Mouse (Mus musculus) embryonic facial prominence, embryonic 14.5 days (tissue): ENCODE results near the gene Timm17a. TPM values are rescaled to one million over a fixed set of nuclear protein-coding genes. Genes with fewer than 3 reads are reported as not detected.

Source experiments
- ATAC-seq: fragments of 200-750 bp; cut with Nextera tagmentation; 2 replicates; pipeline ENCODE4 v1.8.0; 2017; ENCODE audit warnings: low read depth, moderate number of reproducible peaks, moderate TSS enrichment
- DNase-seq: peaks from one replicate; pipeline ENCODE4 v3.0.0-alpha.2; 2015; ENCODE audit warnings: low spot score
- H3K27ac ChIP-seq: fragments of 300-500 bp; sonication (generic); replicated peaks from 2 replicates; pipeline ENCODE4 v1.5.1; 2014; ENCODE audit warnings: low read depth, mild to moderate bottlenecking, low read length, moderate library complexity
- H3K27me3 ChIP-seq: fragments of 300-500 bp; sonication (generic); replicated peaks from 2 replicates; pipeline ENCODE4 v1.6.1; 2014; ENCODE audit warnings: low read length; ENCODE audit not compliant: control insufficient read depth, insufficient read depth
- H3K36me3 ChIP-seq: fragments of 300-500 bp; sonication (generic); 2 replicates; pipeline ENCODE4 v1.6.1; 2014; ENCODE audit warnings: low read length, mixed read lengths; ENCODE audit not compliant: control insufficient read depth, insufficient read depth
- H3K4me1 ChIP-seq: fragments of 300-500 bp; sonication (generic); 2 replicates; pipeline ENCODE4 v1.6.1; 2014; ENCODE audit warnings: antibody characterized with exemption, low read length; ENCODE audit not compliant: control insufficient read depth, insufficient read depth
- H3K4me2 ChIP-seq: fragments of 300-500 bp; sonication (generic); 2 replicates; pipeline ENCODE4 v1.6.1; 2014; ENCODE audit warnings: low read depth, mild to moderate bottlenecking, low read length, moderate library complexity, mixed read lengths
- H3K4me3 ChIP-seq: fragments of 300-500 bp; sonication (generic); 2 replicates; pipeline ENCODE4 v1.5.1; 2014; ENCODE audit warnings: low read depth, mild to moderate bottlenecking, low read length
- H3K9ac ChIP-seq: fragments of 300-500 bp; sonication (generic); 2 replicates; pipeline ENCODE4 v1.6.1; 2014; ENCODE audit warnings: low read depth, mild to moderate bottlenecking, low read length, moderate library complexity, mixed read lengths
- H3K9me3 ChIP-seq: fragments of 300-500 bp; sonication (generic); 2 replicates; pipeline ENCODE4 v1.6.1; 2016; ENCODE audit warnings: low read length; ENCODE audit not compliant: control insufficient read depth
- WGBS: fragments of 180-500 bp; shearing (Covaris S2); extraction: QIAGEN DNeasy Blood & Tissue Kit; methylation state at CpG from one replicate; pipeline ENCODE4 v1.1.7; 2014; 5-methylcytosine and 5-hydroxymethylcytosine counted together
- polyA plus RNA-seq: library from polyadenylated mRNA; unstranded; fragments of >200 nt; fragmentation: Nextera tagmentation; extraction: Ambion mirVana; gene quantifications from 2 replicates; pipeline ENCODE4 v1.2.1, GENCODE M21; 2014

Gene Timm17a
- 215 and 224 TPM in 2 replicates for polyA plus RNA-seq

DNA sequence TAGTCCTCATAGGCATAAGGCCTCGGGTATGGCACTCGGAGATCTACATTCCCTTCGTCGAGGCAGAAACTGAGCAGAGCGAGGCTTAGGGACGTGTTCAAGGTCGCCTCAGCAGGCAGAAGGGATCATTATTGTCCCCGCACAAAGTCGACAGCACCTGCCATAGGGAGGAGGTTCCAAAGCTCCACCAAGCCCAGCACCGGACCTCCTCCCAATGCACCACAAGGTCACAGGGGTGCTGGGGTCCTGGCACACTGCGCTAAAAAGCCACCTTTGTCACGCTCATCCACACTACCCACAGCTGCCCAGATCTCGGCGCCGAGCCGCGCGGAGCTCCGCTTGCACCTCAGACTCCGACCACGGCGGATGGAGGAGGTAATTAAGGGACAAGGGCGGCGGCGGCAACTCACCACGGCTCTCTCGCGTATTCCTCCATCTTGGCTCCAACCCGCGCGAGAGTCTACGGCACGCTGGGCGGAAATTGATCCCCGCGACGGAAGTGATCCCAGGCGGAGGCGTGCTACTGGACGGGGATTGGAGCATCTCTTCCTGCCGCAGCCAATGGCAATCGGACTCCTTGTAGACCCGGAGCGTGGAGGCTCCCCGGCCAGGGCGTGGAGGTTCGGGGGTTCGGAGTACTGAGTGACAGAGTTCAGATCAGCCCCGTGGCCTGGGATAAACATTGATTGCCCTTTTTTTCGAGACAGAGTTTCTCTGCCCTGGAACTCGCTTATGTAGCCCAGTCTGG, at the start of gene Timm17a:
Timm17a (minus strand) TSS at position 495 of the 748 bp plus-strand sequence.
- under 1% methylated on average over 51 of the region's 51 CpGs for WGBS
- peaks cover 16% of the 10 kb centered on the region for H3K36me3 ChIP-seq
- peak within 1 kb of the TSS; percentile 99 for H3K9ac ChIP-seq
- no peaks in the 10 kb centered on the region for H3K27me3 ChIP-seq
- peak within 1 kb of the TSS; percentile 84 for H3K27ac ChIP-seq
- peak within 1 kb of the TSS; percentile 100 for H3K4me3 ChIP-seq
- ATAC-seq (peak; percentile 100), DNase-seq (peak; percentile 98)
- peak within 1 kb of the TSS; percentile 89 for H3K4me2 ChIP-seq
- peaks cover 16% of the 10 kb centered on the region for H3K4me1 ChIP-seq
- H3K9me3 ChIP-seq, result no peaks in the 10 kb centered on the region

DNA sequence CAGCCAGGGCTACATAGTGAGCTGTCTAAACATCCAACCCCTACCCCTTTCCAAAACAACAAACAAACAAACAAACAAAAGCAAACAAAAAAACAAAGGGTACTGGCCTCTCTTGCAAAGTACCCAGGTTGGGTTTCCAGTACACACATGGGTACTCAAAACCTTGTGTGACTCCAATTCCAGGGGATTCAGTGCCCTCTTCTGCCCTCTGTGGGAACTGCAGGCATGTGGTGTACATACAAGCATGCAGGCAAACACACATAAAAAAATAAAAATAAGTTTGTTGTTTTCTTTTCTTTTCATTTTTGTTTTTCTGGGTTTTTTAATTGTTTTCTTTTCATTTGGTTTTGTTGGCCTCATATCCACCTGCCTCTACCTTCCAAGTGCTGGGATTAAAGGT, 48.5 kb upstream of the Timm17a start:
- Histone ChIP-seq H3K9ac (no peak overlapping the region), H3K27ac (no peak overlapping the region), H3K4me2 (no peak overlapping the region), H3K9me3 (0 out of 2 replicates have a peak, but pooled peaks cover 6% of the 10 kb centered on the region), H3K27me3 (no peaks in the 10 kb centered on the region), H3K36me3 (no peaks in the 10 kb centered on the region), H3K4me1 (no peaks in the 10 kb centered on the region), H3K4me3 (no peak overlapping the region)
- ATAC-seq (no peak), DNase-seq (no peak)

DNA sequence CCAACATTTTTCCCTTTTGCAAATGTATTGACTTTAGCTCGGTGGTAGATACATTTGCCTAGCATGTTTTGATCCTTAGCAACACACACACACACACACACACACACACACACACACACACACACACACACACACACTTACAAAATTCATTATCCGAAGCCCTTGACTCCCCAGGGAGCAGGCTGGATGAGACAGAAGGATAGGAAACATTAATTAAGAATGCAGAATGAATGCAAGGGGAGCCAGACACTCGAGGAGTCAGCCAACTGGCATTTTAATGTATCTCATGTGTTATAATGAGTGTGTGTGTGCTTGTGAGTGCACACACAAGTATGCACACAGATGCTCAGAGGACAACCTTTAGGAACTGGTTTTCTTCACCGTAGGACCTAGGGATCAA, 47.9 kb upstream of the Timm17a start:
- H3K36me3 ChIP-seq, result no peaks in the 10 kb centered on the region
- H3K4me1 ChIP-seq, result no peaks in the 10 kb centered on the region
- ATAC-seq (no peak), DNase-seq (no peak)
- H3K4me3 ChIP-seq, result no peak overlapping the region
- H3K27me3 ChIP-seq, result no peaks in the 10 kb centered on the region
- 0 out of 2 replicates have a peak, but pooled peaks cover 6% of the 10 kb centered on the region for H3K9me3 ChIP-seq
- no peak overlapping the region for H3K9ac ChIP-seq
- no peak overlapping the region for H3K27ac ChIP-seq
- H3K4me2 ChIP-seq, result no peak overlapping the region
- 78% methylated on average over 4 of the region's 4 CpGs for WGBS

DNA sequence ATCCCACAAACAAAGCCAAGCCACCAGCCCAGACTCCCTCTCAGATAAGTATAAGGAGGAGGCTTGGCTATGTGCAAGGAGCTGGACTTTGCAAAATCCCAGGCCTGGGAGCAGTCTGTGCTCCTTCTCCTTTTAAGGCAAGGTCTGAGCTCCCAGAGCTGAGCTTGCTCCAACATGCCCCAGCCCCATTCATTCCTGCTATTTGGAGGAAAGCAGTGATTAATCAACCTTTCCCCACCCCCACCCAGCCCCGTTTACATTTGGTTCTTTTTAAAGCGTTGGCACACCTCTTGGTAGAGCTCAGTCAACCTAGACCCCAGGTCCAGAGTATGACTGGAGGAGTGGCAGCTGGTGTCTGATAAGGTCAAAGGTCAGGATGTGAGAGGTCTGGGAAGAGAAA, 45.5 kb upstream of the Timm17a start:
- ATAC-seq (no peak), DNase-seq (no peak)
- no peak overlapping the region for H3K9ac ChIP-seq
- H3K4me3 ChIP-seq, result no peak overlapping the region
- no peak overlapping the region for H3K4me2 ChIP-seq
- 31% methylated on average over 2 of the region's 2 CpGs for WGBS
- H3K27ac ChIP-seq, result no peak overlapping the region
- no peaks in the 10 kb centered on the region for H3K36me3 ChIP-seq
- H3K4me1 ChIP-seq, result no peaks in the 10 kb centered on the region
- H3K27me3 ChIP-seq, result no peaks in the 10 kb centered on the region
- 0 out of 2 replicates have a peak, but pooled peaks cover 6% of the 10 kb centered on the region for H3K9me3 ChIP-seq

DNA sequence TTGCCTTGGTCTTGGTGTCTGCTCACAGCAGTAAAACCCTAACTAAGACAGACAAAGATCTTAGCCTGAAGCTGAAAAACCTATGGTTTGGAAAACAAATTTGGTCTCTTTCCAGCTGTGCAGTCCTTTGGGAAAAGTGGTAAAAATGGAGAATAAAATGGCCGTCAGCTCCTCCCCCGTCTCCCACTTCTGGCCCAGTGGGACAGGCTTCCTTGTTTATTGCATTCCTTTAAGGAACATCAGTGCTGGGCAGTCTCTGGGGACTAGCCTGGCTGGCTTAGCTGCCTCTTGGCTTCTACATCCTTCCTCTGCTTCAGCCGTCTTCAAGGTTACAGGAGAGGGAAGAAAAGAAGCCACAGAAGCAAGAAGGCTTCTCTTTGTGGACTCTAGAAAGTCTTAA, 38.4 kb upstream of the Timm17a start:
- Histone ChIP-seq H3K4me2 (no peak overlapping the region), H3K9me3 (no peaks in the 10 kb centered on the region), H3K36me3 (no peaks in the 10 kb centered on the region), H3K27me3 (no peaks in the 10 kb centered on the region), H3K27ac (no peak overlapping the region), H3K9ac (no peak overlapping the region), H3K4me3 (no peak overlapping the region), H3K4me1 (peaks cover 8% of the 10 kb centered on the region; the same call in 1 of the 2 replicates)
- DNase-seq, result no peak
- no peak for ATAC-seq
- 78% methylated on average over 3 of the region's 3 CpGs for WGBS

DNA sequence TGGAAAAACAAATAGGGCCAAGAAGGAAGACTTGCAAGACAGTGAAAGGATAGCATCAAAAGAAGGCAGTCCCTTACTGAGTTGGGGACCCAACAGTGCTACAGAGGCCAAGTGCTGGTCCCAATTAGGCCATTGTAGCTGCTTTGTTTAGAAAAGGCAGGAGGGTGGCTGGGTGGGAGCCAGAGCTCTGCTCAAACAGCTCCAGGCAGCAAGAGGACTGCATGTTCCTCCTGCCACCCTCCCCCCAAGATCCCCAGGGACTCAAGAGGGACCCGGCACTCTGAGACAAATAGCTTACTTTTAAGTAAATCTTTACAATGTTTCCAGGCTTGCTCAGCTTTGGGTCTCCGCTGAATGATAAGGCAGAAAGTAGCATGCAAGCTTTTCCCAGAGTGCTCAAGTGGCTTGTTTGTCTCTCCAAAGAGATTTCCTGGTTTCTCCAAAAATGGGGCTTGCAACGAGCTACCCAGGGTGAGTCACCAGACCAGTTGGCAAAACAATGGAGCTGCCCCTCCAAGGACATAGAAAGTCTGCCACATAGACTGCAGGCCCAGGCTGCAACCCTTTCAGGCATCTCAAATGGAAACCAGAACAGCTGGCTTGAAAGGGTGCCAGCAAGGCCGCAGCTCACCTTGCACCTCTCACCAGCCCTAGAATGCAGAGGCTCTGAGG, 34.1 kb upstream of the Timm17a start:
- Histone ChIP-seq H3K9ac (no peak overlapping the region), H3K9me3 (no peaks in the 10 kb centered on the region), H3K4me3 (no peak overlapping the region), H3K4me1 (peaks cover 8% of the 10 kb centered on the region; the same call in 1 of the 2 replicates), H3K27me3 (no peaks in the 10 kb centered on the region), H3K4me2 (no peak overlapping the region), H3K36me3 (no peaks in the 10 kb centered on the region), H3K27ac (0 out of 2 replicates have a peak overlapping the region, but pooled peaks have one; percentile 48)
- 47% methylated on average over 4 of the region's 4 CpGs for WGBS
- no peak for DNase-seq
- no peak; the same call in 1 of the 2 replicates for ATAC-seq

DNA sequence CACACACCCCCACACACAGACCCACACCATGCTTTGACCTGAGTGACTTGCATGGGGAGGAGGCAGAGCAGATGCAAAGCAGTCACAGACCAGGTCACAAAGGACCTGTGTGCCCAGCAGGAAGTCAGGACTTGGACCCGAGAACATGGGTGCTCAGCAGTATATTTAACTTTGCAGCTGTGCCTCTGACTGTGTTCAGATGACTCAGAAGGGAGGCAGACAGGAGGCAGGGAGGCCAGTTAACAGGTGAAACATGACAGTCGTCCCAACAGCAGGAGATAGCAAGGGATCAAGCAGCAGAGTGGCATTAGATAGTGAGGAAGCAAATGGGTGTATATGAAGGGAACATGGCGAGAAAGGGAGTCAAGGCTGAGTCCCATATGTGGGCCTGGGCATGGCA, 33.3 kb upstream of the Timm17a start:
- H3K4me3 ChIP-seq, result no peak overlapping the region
- H3K27ac ChIP-seq, result no peak overlapping the region
- WGBS, result 63% methylated on average over 3 of the region's 3 CpGs
- no peaks in the 10 kb centered on the region for H3K9me3 ChIP-seq
- no peak for ATAC-seq
- H3K4me1 ChIP-seq, result peaks cover 8% of the 10 kb centered on the region; the same call in 1 of the 2 replicates
- H3K36me3 ChIP-seq, result no peaks in the 10 kb centered on the region
- H3K9ac ChIP-seq, result no peak overlapping the region
- no peak overlapping the region for H3K4me2 ChIP-seq
- no peak for DNase-seq
- H3K27me3 ChIP-seq, result no peaks in the 10 kb centered on the region

DNA sequence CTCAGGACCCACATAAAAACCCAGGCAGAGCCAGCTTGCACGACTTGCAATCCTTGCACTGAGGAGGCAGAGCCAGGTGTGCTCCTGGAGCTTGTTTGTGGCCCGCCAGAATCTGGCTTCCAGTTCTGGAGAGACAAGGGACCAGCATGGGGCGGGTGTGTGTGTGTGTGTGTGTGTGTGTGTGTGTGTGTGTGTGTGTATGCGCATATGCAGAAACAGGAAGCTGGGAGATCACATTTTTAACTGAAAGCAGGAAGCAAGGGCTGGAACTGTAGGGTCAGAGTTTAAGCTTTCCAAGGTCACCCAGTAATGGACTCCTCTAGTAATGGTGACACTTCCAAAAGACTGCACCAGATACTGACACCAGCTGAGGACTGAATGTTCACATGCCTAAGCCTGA, 30.4 kb upstream of the Timm17a start:
- Histone ChIP-seq H3K4me1 (peaks cover 8% of the 10 kb centered on the region; the same call in 1 of the 2 replicates), H3K4me3 (no peak overlapping the region), H3K27ac (no peak overlapping the region), H3K9ac (no peak overlapping the region), H3K9me3 (no peaks in the 10 kb centered on the region), H3K4me2 (no peak overlapping the region), H3K36me3 (no peaks in the 10 kb centered on the region), H3K27me3 (no peaks in the 10 kb centered on the region)
- 50% methylated on average over 4 of the region's 4 CpGs for WGBS
- DNase-seq (no peak), ATAC-seq (no peak)
